Mouse (Mus musculus) kidney, postnatal 36 days (tissue): ENCODE results near the gene Gm20388.

Experiments
- DNase-seq, 2 experiments: peaks; one replicate each; pipeline ENCODE4 v3.0.0; 2021 to 2022; ENCODE audit warnings: mixed read lengths in 2 of 2

Gm20388 gene

DNA sequence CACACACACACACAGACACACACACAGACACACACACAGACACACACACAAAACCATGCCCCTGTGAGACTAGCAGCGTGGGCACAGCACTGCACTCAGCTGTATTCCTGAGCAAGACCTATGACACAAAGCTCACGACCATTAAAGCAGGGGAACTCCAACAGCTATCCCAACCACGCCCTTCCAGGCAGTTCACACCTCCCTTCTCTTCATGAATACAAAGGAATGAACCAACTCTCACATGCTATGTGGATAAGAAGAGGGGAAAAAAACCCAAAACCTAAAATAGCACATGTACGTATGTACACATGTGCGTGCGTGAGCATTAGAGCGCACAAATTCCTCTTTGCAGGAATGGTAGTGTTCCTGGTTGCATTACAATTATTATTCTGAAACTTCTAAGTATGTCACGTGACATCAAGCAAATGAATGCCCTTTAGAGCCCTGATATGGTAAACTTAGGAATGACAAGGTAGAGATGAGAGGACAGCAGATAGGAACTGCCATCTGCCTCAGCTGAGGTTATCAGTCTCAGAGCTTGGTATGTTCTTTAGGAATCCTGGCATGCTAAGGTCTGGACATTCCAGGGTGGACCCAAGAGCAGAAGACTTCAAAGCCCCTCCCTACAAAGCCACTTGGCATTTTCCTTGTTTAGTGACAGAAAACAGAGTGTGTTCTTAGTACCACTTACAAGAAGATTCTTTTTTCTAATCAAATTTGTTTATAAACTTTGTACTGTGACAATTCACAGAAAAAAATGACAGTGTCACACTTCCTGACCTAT, 3015.5 kb downstream of the Gm20388 start:
- no peak for DNase-seq

DNA sequence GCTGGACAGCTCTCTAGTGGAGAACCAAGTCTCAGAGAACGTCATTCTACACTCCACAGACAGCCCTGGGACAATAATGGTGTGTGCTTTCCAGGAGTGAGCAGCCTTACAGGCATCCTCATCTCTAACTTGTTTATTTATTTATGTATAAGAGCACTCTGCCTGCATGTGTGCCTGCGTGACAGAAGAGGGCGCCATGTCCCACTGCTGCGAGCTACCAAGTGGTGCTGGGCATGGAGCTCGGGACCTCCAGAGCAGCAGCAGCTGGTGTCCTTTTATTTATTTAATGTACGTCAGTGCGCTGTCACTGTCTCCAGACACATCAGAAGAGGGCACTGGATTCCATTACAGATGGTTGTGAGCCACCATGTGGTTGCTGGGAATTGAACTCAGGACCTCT, 3016.1 kb downstream of the Gm20388 start:
- peak in 1 of 2 experiments; percentile 33 for DNase-seq

DNA sequence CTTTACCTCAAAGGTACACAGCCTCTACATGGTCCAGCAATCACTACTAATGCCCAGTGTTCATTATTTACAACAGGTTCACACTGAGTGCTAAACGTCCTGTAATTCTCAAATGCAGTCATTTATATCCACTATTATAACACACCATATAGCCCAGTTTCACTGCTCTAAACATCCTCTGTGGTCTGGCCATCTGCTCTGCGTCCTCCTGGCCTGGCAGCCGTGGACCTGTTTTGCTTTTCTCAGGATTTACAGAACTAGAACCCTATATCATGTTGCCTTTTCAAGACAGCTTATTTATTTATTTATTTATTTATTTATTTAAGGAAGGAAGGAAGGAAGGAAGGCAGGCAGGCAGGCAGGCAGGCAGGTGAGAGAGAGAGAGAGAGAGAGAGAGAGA, 3017.2 kb downstream of the Gm20388 start:
- DNase-seq: no peak

DNA sequence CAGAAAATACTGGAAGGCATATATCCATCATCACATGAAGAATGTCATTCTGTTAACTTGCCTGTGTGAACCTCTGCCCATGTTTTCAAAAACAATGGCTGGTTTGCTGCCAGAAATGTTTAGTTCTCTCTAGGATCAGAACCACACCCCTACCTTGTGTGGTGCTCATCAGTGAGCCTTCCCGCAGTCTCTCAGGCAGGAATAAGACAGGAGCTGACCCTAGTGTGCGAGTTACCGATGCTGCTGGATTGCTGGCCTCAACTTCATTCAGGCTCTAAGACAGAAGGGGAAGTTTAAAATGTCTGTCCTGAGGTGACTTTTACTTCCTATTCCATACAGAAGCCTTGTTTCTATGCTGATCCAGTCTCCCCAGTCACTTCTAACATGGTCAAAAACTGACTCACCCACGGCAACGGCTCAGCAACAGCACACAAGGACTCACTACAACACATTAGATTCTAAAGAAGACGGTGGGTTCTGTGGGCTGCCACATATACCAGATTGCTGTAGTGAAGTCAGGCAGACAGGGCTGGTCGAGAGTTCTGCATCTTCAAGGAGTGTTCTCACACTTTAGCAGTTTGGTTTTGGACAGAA, 3018.1 kb downstream of the Gm20388 start:
- DNase-seq: no peak

DNA sequence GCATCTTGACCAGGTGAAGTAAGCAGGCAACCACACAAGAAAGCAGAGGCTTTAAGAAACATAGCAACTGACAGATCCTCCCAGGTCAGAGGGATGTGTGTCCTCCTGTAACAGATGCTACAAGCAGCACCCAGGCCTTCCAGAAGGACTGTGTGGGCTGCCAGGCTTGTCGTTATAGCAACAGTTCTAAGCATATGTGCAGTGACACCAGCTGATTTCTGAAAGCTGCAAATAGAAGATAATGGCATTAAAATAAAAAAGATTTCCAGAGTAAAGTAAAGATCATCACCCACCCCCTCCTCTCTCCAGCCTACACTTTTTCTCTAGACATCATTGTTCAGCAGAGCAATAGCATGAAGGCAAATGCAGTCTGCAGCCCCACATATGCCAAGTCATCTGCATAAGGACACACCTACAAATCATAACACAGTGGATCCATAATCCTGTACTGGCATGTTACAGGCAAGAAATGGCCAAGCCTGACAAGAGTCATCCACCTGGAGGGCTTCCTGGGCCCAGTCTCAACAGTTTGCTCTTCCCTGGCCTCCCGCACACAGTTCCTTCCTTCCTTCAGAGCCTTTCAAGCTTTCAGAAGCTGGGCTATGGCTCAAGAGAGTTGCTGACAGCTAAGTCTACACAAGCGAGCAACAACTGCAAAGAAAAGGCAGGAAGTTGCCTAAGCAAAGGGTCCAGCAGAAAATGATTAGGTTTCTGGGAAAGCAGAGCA, 3021.4 kb downstream of the Gm20388 start:
- no peak for DNase-seq

DNA sequence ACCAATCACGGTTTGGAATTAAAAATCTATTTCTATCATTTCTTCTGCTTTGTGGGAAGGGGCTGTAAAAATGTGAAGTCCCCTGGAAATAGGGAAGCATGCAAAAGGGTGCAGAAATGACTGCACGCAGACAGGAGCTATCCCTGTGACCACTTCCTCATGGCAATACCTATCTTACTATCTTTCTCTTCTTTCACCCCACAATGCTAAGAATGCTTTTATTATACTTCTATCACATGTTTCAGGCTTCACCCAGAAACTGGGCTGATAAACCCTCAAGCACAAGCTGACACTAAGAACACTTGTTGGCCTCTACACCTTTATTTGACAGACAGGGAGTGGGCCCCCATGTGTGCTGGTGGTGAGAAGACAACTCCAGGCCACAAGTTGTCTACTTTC, 3021.9 kb downstream of the Gm20388 start:
- DNase-seq: no peak

DNA sequence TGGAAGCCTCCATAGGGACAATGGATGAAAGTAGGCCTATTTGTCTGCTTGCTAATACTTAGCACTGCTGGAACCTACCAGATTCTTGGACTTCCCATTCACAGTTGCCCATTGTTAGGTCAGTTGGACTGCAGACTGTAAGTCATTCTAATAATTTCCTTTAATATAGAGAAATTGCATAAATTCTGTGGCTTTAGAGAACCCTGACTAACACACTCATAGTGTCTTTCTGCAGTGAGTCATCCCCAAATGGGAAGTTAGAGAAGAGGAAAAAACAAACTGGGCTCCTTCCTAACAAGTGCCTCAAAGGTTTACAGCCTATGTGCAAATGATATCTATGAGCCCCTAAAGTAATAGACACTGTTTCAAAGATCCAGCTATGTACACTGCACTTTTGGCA, 3023.3 kb downstream of the Gm20388 start:
- no peak for DNase-seq

DNA sequence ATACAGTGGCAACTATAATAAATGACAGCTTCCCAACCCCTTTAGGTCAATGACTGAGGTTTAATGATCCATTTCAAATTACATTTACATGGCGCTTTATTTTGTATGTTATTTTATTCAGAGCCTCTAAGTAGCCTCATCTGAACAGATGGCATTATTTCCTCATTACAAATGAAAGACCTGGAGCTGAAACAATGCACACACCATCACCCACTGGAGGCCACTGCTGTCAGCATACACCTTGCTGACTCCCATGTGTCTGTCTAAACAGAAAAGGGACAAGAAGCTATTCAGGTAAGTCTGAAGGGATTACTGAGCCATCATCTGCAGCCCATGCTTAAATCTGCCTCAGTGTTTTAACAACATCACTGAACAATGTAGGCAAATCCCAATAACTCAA, 3024.5 kb downstream of the Gm20388 start:
- no peak for DNase-seq

DNA sequence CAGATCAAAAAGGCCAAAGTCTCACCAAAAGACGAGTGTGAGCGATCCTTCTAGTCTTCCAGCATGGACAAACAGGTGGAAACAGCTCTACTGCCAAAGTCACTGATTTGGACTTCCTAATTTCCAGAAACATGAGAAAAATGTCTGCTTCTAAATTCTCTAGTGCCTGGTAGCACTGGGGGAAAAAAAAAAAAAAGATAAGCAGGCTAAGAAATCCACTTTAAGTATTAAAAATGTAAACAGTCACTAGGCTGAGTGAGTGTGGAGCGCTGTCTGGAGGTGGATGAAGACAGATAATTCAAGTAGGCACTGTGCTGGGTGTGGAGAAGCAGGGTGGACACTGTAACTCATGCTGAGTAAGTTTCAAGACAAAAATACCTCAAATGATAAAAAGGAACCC, 3025.3 kb downstream of the Gm20388 start:
- DNase-seq: no peak

DNA sequence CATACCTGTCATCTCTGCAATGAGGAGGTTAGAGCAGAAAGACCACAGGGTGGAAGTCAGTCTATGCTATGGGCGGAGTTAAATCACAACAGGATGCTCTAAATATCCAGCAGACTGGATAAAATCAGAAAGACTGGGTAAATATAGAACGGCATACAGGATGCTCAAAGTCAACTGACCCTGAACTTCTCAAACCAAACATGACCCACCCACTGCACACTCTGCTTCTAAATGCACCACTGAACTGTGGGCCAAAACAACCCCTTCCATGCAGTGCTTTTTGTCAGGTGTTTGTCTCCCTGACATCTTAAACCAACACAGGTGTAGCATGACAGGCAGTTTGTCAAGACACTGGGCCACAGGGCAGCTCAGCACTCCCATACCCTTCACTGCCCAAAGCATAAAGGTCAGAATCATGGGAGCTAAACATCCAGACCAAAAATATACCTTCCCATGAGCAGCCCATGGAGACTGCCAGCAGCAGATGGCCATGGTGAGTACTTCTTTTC, 3027.0 kb downstream of the Gm20388 start:
- no peak for DNase-seq

DNA sequence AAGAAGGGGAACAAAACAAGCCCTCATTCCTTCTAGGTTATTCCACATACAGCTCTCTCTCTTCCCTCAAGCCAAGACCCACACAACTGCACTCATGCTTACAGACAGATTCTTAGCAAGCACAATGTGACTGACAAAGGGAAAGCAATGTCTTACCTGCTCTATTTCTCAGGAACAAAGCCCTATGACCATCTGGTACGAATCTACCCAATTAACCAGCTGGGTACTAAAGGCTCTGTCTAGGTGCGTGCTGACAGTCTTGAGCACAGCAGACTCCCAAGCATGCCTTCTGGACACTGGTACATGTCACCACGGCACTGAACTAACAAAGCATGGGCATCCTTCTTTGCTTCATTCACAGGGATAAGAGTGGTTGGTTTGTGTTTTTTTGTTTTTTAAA, 3027.5 kb downstream of the Gm20388 start:
- DNase-seq: no peak

DNA sequence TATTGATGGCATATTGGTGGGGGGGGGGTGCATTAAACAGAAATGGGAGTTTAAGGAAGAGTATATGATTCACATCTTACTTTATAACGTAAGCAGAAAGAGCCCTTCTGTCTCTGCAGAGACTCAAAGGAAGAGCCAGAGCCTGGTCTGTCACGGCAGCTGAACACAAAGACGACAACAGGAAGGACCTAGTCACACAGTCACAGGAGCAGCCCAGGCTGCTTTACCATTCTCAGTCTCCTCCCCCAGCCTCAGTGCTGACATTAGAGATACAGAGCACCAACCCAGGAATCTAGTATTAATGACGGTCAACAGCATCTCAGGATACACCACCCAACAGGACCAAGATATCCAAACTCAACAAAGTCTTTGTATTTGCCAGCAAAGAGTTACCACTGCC, 3027.9 kb downstream of the Gm20388 start:
- DNase-seq: peak; percentile 32 to 43

DNA sequence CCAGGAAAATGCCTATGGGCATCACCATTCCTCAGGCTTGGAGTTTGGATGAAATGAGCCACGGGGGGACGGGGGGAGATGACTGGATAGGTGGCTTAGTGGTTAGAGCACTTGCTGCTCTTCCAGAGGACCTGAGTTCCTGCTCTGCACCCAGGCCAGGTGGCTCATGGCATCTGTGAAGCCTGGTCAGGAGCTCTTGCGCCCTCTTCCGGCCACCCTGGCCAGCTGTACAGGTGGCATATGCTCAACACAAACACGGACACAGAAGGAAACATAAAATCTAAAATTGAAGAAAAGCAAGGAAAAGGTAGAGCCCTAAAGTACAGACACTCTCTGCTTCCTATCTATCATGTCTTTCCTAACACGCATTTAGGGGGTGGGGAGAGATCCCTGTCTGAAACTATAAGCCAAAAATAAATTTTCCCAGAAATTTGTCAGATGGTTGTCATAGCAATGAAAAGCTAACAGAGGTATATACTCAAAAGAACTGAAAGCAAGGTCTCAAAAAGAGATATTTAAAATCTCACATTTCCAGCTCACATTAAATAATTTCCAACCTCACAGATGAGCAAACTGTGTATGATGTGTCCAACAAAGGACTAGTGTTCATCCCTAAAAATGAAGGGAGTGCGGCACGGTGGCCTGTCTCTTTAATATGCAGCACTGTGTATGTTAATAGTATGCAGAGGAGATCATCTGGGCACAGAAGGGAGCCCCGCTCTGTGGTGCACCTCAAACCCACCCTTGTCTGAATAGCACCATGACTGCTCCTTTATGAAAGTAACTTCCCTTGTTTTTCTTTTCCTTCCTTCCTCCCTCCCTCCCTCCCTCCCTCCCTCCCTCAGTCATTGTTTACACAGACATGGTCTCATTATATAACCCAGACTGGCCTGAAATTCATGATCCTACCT, 3032.4 kb downstream of the Gm20388 start:
- peak in 1 of 2 experiments; percentile 56 for DNase-seq

DNA sequence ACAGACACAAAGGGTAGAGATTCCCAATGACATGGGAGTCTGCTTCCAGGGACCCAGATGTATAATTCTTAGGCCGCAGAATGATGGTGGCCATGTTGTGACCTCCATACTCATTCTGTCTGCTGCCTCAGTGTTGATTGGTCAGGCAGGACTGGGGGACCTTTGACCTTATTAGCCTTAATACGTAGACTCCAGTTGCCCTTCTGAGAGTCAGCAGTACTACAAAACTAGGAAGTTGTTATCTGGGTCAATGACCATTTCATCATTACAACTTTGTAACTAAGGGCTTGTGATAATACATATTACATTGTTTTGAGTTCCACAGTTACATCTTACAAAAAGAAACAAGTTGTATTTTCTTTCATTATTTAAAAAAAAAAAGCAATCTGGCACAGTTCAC, 3035.1 kb downstream of the Gm20388 start:
- peak in 1 of 2 experiments; percentile 14 for DNase-seq

DNA sequence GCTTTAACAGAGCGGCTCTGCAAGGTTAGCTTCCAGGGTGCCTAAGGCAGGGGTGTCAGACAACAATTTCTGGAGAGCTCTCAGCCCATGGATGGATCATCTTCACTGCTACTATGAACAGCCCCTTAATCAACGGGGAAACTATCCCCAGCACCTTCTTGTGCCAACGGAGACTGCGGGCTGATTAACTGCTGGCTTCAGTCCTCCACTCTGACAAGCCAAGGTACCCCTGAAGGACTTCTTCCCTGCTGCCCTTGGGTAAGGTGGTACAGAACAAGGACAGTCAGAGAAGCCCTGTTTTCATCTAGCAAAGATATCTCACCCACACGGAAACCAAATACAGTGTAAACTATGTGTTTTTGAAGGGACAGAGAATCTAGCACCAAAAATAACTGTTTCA, 3039.1 kb downstream of the Gm20388 start:
- no peak for DNase-seq

DNA sequence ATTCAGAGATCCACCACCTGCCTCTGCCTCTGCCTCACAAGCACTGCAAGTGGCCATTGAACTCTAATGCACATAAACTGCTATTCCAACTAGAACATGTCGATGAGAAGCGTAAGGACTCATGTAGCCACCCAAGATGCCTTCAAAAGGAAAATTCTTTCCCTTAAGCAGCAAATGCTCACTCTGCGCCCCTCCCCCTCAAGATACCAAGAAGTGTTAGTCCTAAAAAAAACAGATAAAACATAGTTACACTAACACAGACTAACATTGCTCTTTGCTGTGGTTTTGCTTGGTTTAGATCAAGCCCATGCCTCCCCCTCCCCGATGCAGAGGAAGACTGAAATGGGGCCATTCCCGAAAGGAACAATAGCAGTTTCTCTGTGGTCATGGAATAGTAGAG, 3040.8 kb downstream of the Gm20388 start:
- no peak for DNase-seq

DNA sequence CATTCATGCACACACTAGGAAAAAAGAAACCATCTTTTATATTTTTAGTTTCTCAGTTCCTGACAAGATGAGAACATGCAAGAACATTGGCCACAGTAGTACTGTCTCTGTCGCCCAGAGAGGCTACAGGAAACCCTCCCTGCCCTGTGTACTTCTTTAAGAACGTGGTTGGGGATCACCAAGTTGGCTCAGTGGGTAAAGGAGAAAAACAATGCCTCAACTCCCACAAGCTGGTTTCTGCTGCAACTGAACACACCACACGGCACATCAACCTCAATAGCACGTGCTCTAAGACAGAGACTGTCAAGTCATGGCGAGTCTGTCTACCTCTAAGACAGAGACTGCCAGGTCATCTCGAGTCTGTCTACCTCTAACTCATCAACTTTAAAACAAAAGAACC, 3042.4 kb downstream of the Gm20388 start:
- no peak for DNase-seq

DNA sequence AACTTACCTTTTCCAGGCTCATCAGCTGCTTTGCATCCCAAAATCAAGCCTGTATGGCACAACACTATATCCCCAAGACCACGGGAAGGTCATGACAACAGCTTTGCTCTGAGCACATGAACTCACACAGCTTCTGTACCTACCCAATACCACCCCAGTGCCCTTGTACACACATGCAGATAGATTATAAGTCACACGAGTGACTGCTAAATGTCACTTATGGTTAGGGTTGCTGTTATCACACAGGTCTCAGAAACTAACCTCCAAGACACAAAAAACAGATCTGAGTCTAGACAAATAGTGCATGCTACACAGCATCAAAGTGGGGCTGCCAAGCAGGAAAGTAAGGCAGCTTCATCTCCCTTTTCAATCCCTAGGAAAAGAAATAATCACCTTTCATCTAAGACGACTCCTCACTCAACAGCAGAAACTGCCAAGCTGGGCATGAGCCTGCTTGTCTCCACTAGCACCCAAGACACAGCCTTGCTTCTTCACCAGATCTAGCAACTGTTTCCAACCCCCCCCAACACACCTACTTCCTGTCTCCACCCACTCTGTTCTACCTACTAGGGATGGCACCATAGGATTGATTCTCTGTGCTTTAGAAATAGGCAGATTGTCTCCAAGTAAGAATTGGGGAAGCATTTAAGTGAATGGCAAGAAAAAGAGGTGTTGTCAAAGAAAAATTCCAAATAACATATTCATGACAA, 3043.6 kb downstream of the Gm20388 start:
- DNase-seq: peak in 1 of 2 experiments; percentile 8

DNA sequence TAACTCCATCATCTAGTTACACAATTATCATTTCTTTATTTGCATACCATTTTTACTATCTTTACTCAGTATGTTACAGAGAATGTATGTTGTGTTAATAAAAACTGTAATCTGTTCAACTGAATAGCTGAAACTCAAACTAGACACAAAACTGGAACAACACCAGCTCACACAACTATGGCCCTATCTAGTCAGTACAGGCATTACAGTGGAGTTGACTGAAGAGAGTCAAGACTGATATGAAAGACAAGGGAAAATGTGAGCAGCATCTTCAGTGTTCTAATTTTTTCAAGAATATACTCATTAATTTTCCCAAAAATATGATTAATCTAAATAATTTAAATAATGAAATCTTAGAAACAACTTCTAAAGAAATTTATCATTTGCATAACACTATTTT, 3044.6 kb downstream of the Gm20388 start:
- DNase-seq: no peak

DNA sequence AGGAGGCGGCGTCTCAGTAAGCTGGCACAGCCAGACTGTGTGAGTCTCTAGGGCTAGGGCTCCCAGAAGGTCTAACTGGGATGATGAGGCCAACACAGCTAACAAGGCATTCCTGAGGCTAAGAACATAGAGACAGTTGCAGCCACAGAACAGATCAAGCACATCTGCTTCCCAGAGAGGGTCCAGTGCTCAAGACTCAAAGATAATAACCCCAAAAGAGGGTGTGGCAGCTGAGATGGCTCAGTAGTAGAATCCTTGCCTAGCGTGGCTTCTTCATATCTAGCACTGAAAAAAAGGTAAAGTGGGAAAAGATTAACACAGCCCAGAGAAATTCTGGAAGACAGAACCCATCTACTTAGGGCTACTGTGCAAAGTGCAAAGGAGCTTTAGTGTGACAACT, 3045.4 kb downstream of the Gm20388 start:
- no peak for DNase-seq

DNA sequence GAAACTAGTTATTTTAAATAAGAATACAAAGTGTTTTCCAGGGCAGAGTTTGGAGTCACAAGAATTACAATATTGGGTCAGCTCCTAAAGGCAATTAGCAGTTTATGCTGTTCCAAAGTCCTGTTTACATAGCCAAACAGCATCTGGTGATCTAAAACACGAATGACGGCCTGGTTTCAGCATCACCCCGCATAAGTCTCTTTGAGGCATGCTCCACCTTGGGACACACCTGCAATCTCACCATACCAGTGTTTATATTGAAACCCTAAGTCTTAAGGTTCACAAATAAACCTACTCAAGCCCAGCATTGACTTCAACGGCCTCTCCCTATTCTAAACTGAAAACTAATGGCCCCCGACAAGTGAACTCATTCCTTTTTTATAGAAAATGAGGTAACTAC, 3049.7 kb downstream of the Gm20388 start:
- no peak for DNase-seq

DNA sequence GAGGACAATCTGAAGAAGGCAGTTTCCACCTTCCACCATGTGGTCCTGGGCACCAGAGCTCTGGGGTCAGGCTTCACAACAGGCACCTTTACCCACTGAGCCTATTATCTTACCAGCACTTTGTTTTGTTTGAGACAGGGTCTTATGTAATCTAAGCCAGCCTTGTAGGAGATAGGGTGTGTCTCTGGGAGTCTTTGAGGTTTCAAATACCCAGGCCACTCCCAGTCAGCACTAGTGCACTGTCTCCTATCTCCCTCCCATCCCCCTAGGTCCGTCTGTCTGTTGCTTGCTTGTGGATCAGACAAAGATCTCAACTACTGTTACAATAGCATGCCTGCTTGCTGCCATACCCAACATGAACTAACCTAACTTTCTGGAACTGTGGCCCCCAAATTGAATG, 3050.3 kb downstream of the Gm20388 start:
- peak in 1 of 2 experiments; percentile 7 for DNase-seq
